Mouse (Mus musculus) brain, embryonic 14.5 days (tissue): ENCODE data around the gene Ahdc1. TPM values are rescaled to one million over a fixed set of nuclear protein-coding genes. Genes with fewer than 3 reads are reported as not detected.

Experiments used
- DNase-seq: peaks from one replicate; pipeline ENCODE4 v3.0.0-alpha.2; 2011; ENCODE audit warnings: low read depth
- CTCF ChIP-seq: fragments of 200-500 bp; IDR thresholded peaks from 2 replicates; pipeline ENCODE4 v1.5.1; 2012; ENCODE audit warnings: inconsistent platforms, mild to moderate bottlenecking, moderate library complexity, borderline replicate concordance; ENCODE audit not compliant: insufficient read depth, insufficient read length; ENCODE audit errors: extremely low read depth
- POLR2A ChIP-seq: fragments of 200-500 bp; IDR thresholded peaks from 2 replicates; pipeline ENCODE4 v1.6.1; 2012; ENCODE audit warnings: mild to moderate bottlenecking, inconsistent platforms, borderline replicate concordance; ENCODE audit not compliant: poor library complexity, insufficient read depth, insufficient read length, severe bottlenecking; ENCODE audit errors: extremely low read depth
- polyA plus RNA-seq: library from polyadenylated mRNA; depleted of rRNA; stranded (reverse); fragments of >200 nt; gene quantifications from 2 replicates; pipeline ENCODE4 v1.2.3, GENCODE M21; 2012

Gene Ahdc1
- polyA plus RNA-seq, 1 experiment: 43.2 TPM

DNA sequence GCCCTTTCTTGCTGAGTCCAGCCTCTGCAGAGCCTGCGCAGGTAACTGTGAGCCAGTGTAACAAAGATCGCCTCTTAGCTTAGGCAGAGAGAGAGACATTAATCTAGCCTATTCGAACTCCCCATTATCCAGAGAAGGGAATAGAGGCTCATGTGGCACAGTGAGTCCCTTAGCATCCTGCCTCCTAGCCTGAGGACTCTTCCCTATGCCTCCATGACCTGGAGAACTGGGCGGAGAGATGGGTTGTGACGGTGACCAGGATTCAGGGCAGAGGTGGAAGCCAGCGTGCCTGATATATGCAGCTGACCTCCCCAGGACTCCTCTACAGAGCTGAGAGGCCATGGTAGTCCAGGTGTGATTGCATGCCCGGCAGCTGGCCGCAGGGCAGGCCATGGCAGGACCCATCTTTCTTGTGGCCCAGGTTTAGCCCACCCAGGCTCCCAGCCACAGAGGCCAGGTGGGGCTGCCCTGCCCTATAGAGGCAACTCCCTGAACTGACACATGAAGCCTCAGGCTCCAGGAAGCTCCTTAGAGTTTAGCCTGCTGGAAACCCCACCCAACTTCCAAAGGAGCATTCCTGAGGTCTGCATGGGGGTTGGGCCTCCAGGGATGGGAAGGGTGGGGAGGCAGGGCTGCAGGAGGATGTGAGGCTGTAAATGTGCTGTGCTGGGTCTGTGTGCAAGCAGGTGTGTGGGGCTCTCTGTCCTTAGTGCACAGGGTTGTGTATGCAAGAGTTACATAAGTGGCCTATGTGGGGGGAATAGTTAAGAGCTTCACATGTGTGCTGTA, 44.3 kb downstream of the Ahdc1 start:
- no peak for DNase-seq
- TF ChIP-seq POLR2A (no peak), CTCF (no peak)

DNA sequence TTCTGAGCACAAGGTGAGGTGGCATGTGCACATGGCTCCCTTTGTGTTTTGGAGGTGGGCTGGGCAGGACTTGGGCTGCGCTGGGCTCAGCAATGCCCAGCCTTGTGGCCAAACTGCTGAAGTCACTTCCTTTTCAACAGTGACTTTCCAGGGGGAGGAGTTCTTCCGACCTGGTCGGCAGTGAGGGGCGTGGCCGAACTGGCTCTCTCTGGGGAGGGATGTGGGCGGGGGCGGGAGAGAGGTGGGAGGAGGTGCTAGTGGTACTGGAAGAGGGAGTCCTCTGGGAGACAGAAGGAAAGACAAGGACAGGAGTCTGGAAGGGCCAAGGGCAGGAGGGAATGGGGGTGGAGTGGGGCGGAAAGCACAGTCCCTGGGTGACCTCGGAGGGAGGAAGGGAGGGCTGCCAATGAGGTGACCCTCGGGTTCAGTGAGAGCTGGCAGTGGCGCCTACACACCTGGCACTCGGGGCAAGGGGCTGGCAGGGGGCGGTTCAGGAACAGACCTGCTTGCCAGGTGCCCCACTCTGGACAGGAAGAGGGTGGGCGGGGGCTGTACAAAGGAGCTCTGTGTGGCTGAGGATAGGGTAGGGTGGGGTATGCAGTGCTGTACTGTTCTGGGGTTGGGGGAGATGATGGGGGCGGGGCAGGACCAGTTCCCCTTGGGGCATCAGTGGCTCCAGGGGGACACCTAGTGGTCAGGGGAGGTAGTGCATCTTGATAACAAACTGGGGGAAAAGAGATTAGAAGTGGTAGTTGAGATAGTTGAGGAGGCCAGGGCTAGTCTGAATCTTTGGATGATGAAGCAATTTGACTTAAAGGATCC, 45.2 kb downstream of the Ahdc1 start:
- DNase-seq: peak; percentile 68
- no peak for TF ChIP-seq POLR2A
- TF ChIP-seq CTCF: peak; percentile 79

DNA sequence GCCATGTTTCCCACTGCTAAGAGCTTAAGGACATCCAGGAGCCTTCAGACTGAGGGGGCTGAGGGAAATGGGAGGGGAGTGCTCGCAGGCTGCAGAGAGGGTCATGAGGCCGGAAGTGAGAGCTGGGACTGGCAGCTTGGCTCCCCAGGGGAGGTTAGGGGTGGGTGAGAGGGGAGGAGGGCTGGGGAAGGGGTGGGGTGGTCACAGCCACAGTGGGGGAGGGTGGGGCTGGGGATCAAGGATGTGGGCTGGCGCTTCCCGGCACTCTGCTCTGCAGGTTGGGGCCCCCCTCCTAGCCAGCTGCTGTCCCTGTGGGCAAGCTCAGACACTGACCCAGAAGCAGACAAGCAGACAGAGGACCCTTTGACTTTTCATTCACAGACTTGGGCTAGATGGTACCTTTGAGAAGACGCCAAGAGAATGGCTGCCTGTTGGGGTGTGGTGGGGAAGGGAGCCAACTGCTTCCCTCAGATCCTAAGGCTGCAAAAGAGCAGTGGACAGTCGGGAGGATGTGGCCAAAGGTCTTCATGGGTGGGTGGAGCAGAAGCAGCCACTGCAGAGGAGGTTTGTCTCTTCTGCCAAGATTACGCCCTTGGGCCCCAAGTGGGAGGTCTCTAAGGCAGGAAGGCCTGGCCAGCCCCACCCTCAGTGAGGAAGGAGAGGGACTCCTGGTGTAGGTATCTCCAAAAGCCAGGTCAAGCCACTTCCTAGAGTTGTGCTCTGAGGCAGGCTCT, 46.5 kb downstream of the Ahdc1 start:
- TF ChIP-seq CTCF (no peak), POLR2A (no peak)
- DNase-seq: no peak

DNA sequence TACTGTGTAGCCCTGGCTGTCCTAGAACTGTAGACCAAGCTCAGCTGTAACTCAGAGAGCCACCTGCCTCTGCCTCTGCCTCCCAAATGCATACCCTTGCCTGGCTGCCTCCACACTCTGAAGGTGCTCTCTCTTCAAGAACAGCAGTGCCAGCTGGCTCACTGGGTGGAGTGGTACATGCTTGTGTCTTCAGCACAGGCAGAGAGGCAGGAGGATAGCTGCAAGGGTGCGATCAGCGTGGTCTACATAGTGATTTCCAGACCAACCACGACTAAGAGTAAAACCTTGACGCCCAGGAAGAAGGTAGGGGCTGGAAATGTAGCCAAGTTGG, 47.0 kb downstream of the Ahdc1 start:
- no peak for DNase-seq
- no peak for TF ChIP-seq POLR2A
- no peak for TF ChIP-seq CTCF

DNA sequence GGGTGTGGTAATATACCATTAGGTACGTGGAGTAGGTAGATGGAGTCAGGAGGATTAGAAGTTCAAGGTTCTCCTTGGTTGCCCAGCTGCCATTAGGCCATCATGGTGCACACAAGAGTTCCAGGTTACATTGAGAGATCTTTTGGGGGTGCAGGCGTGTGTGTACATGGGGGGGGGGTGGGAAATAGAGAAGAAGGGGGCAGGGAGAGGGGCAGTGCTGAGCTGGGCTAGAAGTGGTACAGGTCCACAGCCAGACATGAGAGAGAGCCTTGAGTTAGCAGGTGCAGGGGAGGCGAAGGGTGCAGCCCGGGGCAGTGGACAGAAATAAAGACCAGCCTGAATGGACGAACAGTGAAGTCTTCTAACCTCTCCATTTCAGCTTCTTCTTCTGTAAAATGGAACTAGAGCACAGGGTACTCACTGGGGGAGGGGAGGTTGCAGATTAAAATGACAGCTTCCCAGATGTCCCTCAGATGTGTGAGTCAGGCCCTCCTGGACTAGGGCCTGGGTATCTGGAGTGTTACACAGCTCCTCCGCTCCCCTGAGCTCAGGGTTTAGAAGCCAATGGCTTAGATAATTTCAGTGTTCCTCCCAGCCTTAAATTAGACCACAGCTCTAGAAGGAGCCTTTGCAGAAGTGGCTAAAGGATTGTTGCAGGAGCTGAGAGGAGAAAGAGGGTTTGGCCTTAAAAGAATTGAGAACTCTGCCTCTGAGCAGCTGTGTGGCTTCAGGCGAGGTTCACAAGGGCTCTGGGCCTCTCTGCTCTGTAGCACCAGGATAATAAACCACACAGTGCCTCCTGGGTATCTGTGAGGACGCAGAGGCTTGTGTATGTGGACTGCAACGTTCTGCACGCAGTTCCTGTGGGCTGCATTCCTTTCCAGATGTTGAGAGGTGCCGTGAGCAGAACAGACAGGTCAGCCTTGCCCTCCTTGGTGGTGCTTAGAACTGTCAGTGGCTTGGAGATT, 47.7 kb downstream of the Ahdc1 start:
- DNase-seq: no peak
- TF ChIP-seq POLR2A (no peak), CTCF (no peak)

DNA sequence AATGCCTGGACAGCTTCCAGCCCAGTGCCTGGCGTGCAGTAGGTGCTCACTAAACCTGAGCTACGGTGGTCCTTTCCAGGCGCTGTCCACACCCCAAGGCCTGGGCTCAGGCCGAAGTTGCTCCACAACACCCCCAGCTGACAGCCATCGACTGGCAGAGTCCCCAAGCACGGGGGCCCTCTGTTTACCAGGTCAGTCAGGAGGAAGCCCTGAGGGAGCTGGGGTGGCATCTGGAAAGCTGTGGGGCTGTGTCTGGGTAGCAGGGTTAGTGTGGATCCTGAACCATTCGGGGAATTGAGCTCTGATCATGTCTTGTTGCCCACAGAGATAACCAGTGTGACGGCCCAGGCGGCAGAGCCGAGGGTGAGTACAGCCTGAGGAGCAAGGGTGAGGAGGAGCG, 49.6 kb downstream of the Ahdc1 start:
- no peak for DNase-seq
- TF ChIP-seq CTCF (no peak), POLR2A (no peak)

DNA sequence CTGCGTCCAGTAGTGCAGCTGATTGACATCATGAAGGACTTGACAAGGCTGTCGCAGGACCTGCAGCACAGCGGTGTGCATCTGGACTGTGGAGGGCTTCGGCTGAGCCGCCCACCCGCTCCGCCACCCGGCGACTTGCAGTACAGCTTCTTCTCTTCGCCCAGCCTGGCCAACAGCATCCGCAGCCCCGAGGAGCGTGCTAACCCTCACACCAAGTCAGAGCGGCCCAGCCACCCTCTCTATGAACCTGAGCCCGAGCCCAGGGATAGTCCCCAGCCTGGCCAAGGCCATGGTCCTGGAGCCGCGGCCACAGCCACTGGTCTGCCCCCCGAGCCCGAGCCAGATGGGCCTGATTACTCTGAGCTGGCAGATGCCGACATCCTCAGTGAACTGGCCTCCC, 50.7 kb downstream of the Ahdc1 start:
- TF ChIP-seq POLR2A (no peak), CTCF (no peak)

DNA sequence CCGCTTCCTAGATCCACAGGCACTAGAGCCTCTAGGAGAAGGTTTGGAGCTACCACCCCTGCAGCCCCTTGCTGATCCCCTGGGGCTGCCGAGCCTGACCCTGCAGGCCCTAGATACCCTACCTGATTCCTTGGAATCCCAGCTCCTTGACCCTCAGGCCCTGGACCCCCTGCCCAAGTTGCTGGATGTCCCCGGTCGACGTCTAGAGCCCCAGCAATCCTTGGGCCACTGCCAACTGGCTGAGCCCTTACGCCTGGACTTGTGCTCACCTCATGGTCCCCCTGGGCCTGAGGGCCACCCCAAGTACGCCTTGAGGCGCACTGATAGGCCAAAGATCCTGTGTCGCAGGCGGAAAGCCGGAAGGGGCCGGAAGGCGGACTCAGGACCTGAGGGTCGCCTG, 51.2 kb downstream of the Ahdc1 start:
- no peak for TF ChIP-seq CTCF
- no peak for TF ChIP-seq POLR2A
- DNase-seq: no peak

More for the DNA sequence above, 50.7 kb downstream of the Ahdc1 start:
- no peak for DNase-seq

DNA sequence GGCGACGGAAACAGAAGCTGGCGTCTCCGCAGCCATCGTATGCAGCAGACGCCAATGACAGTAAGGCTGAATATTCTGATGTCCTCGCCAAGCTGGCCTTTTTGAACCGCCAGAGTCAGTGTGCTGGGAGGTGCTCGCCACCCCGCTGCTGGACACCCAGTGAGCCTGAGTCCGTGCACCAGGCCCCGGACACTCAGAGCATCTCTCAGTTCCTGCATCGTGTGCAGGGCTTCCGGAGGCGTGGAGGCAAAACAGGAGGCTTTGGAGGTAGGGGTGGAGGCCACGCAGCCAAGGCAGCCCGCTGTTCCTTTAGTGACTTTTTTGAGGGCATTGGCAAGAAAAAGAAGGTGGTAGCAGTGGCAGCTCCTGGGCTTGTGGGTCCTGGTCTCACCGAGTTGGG, 52.1 kb downstream of the Ahdc1 start:
- DNase-seq: no peak
- TF ChIP-seq POLR2A (no peak), CTCF (no peak)

DNA sequence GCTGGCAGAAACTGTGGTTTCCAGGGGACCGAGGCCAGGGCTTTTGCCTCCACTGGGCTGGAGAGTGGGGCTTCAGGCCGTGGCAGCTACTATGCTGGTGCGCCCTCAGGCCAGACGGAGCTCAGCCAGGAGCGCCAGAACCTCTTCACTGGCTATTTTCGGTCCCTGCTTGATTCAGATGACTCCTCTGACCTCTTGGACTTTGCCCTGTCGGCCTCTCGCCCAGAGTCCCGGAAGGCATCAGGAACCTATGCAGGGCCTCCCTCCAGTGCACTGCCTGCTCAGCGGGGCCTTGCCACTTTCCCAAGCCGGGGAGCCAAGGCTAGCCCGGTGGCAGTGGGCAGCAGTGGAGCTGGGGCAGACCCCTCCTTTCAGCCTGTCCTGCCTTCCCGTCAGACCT, 52.7 kb downstream of the Ahdc1 start:
- TF ChIP-seq POLR2A (no peak), CTCF (no peak)

DNA sequence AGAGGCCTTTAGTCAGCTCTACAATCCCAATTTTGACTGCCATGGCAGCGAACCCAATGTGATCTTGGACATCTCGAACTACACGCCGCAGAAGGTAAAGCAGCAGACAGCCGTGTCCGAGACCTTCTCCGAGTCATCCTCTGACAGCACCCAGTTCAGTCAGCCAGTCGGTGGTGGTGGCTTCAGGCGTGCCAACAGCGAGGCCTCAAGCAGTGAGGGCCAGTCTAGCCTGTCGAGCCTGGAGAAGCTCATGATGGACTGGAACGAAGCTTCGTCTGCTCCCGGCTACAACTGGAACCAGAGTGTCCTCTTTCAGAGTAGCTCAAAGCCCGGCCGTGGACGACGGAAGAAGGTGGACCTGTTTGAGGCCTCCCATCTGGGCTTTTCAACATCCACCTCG, 53.7 kb downstream of the Ahdc1 start:
- TF ChIP-seq POLR2A: no peak
- TF ChIP-seq CTCF: no peak
- no peak for DNase-seq

More for the DNA sequence above, 52.7 kb downstream of the Ahdc1 start:
- no peak for DNase-seq
